Mouse (Mus musculus) spleen, adult 2 months (tissue): ENCODE results near the gene Tle3.

ENCODE experiments used
- CTCF ChIP-seq: fragments of 200-500 bp; IDR thresholded peaks from 2 replicates; pipeline ENCODE4 v1.5.1; 2011; ENCODE audit warnings: mild to moderate bottlenecking, inconsistent platforms; ENCODE audit not compliant: insufficient read depth, insufficient read length, insufficient replicate concordance; ENCODE audit errors: extremely low read depth
- POLR2A ChIP-seq: fragments of 200-500 bp; IDR thresholded peaks from 2 replicates; pipeline ENCODE4 v1.6.1; 2011; ENCODE audit warnings: low read depth, low read length, inconsistent platforms

DNA sequence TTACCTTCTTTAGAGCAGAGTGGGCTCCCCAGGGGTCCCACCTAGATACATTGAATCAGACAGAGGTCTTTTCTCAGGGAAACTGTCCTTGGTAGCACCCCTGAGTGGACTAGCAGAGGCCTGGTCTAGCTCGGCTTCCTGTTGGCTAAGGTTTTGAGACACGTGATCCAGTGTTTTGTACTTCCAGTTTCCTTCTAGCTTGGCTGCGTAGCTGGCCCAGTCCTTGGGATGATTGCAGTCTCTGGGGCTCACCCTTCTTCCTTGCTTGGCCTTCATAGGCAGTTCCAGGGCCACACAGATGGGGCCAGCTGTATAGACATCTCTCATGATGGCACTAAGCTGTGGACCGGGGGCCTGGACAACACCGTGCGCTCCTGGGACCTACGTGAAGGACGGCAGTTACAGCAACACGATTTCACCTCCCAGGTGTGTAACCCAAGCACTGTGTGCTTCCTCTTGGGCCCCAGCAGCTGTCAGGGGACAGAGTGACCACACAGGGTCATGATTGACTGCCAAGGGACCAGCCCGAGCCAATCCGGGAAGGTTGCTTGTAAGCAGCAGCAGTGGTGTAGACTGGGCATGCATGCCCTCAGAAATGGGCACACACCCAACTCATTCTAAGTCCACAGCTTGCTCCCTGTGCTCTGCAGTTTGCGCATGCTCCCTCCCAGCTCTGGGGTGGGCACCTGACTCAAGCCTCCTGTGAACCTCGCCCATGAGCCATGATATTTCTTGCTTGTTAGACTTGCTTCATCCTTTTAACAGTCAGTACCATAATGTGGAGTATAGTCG lies 41.7 kb downstream of the Tle3 start:
- no peak for TF ChIP-seq POLR2A
- no peak for TF ChIP-seq CTCF
